Mouse (Mus musculus) E14TG2a.4 (cell line): Measurements from ENCODE around the gene Fbxo36.

Experiments
- CTCF ChIP-seq: conservative IDR thresholded peaks from 2 replicates; pipeline ENCODE4 v1.5.1; 2014; ENCODE audit warnings: low read length
- NANOG ChIP-seq: IDR thresholded peaks from 2 replicates; pipeline ENCODE4 v1.6.1; 2014; ENCODE audit warnings: borderline replicate concordance, low read length, mixed read lengths

- TF ChIP-seq CTCF (no peak), NANOG (no peak)
These were observed 103.0 kb downstream of the Fbxo36 start for GRCm38 (mm10) chr1:84942666-84943065.
